Mouse (Mus musculus) adrenal gland, postnatal 4 days (tissue): Measurements from ENCODE around the gene Gm20773. TPM values are rescaled to one million over a fixed set of nuclear protein-coding genes. Genes with fewer than 3 reads are reported as not detected.
"Not testable (repeated sequence)": the region's sequence is repeated elsewhere in the genome, so short reads cannot be mapped to it uniquely, and the experiment has no call there.

ENCODE experiments used
- DNase-seq, 2 experiments: peaks; one replicate each; pipeline ENCODE4 v3.0.0; 2021 to 2022; ENCODE audit warnings: low spot score in 2 of 2, mixed read lengths in 2 of 2
- long read RNA-seq, 2 experiments: library from polyadenylated mRNA; stranded (forward); transcript quantifications; one replicate each; pipeline ENCODE4 v2.0.0; 2021
- total RNA-seq, 2 experiments: library from RNA; stranded (reverse); gene quantifications; 2 replicates each; pipeline ENCODE4 v1.2.3; 2021

The Gm20773 gene
- total RNA-seq, result not detected
- long read RNA-seq, experiment 1, result 0 reads
- long read RNA-seq, experiment 2, result 0 reads

DNA sequence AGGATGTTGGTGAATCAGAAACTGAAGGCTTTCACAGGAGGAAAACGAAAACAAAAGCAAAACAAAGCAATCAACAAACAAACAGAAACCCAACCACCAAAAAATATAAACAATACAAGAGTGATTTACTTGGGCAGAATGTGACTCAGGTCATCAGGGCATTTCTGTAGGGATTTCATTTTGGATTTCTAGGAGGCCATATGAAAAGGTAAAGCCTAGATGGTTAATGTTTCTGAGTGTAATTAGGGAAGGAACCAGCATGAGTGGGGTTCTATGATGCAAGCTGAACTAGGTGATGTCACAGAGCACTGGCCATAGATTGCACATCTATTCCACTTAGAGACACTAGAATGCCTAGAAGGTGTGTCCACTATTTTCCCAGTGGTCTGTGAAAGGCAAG, at the start of gene Gm20773:
Gene Gm20773, plus strand, starts transcription at position 301 of the 400 bp plus-strand sequence.
- DNase-seq, result not testable (repeated sequence)

DNA sequence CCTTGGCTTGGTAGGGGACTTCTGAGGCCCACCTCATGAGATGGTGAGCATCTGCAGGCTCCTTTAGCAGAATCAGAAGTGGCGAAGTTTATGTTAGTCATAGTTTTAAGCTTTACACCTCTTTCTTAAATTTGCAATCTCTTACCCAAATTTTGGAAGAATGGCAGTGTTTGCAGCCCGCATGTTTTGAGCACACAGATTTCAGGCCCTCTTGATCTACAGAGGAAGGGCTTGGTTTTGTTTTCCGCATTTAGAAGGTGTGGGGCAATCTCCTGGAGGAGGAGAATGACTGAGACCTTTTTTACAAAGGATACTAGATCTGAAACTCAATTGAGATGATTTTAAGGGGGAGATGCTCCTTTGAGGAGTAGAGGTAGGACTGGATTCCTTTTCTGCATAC, 28.3 kb upstream of the Gm20773 start, which contains the start of gene Gm21866:
Gene Gm21866, minus strand, starts transcription at position 101 of the 400 bp plus-strand sequence.
- not testable (repeated sequence) for DNase-seq

Other genes starting within 250 kb of the Gm20773 start
- gene Gm21440, start 241.6 kb upstream of the Gm20773 start, total RNA-seq, result not detected
- not detected for gene Gm21454, start 241.6 kb upstream of the Gm20773 start, total RNA-seq
- not detected for gene Gm21725, start 145.0 kb upstream of the Gm20773 start, total RNA-seq
- not detected for gene Gm21866, start 28.4 kb upstream of the Gm20773 start, total RNA-seq